Mouse (Mus musculus): ENCODE results near the gene Apod. TPM values are rescaled to one million over a fixed set of nuclear protein-coding genes. Genes with fewer than 3 reads are reported as not detected.

Apod gene
- polyA plus RNA-seq, 1 experiment from 2014 or later, result 13.5 TPM

DNA sequence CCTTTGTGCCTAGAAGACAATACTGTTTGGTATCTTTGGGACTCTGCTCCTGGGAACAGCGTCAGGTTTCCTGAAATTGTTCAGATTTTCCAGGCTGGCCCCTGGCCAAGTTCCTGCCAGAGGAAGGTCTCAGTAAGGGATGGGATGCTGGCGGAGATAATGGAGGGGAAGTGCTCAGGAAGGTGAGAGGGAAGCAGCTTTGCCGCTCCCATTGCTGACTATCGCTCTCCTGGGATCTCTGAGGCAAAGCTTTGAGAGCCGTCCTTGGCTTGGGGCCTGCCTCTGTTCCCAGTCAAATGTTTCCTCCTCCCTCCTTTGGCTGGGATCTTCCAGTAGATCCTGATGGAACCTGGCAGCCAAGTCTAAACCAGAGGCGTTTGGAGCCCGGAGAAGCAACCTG lies 38.1 kb downstream of the Apod start:
- Histone ChIP-seq H3K9ac (replicated peaks; ENCODE audit: low read length) (no peak overlapping the region), H3K27me3 (ENCODE audit: control insufficient read depth, insufficient read depth, low read length) (no peaks in the 10 kb centered on the region), H3K4me3 (ENCODE audit: low read depth, low read length) (no peak overlapping the region), H3K27ac (replicated peaks; ENCODE audit: low read depth, low read length) (no peak overlapping the region), H3K4me2 (ENCODE audit: low read depth, low read length) (no peak overlapping the region), H3K9me3 (replicated peaks; ENCODE audit: control insufficient read depth, low read length) (no peaks in the 10 kb centered on the region), H3K4me1 (ENCODE audit: control insufficient read depth, insufficient read depth, low read length) (no peaks in the 10 kb centered on the region), H3K36me3 (replicated peaks; ENCODE audit: control insufficient read depth, insufficient read depth, low read depth, low read length) (no peaks in the 10 kb centered on the region)
- WGBS, result 66% methylated on average over 7 of the region's 7 CpGs
- DNase-seq (ENCODE audit: low spot score), result peak; percentile 15
- ATAC-seq (replicated peaks; ENCODE audit: insufficient number of reproducible peaks, low FRiP score, low TSS enrichment, low read depth), result no peak

DNA sequence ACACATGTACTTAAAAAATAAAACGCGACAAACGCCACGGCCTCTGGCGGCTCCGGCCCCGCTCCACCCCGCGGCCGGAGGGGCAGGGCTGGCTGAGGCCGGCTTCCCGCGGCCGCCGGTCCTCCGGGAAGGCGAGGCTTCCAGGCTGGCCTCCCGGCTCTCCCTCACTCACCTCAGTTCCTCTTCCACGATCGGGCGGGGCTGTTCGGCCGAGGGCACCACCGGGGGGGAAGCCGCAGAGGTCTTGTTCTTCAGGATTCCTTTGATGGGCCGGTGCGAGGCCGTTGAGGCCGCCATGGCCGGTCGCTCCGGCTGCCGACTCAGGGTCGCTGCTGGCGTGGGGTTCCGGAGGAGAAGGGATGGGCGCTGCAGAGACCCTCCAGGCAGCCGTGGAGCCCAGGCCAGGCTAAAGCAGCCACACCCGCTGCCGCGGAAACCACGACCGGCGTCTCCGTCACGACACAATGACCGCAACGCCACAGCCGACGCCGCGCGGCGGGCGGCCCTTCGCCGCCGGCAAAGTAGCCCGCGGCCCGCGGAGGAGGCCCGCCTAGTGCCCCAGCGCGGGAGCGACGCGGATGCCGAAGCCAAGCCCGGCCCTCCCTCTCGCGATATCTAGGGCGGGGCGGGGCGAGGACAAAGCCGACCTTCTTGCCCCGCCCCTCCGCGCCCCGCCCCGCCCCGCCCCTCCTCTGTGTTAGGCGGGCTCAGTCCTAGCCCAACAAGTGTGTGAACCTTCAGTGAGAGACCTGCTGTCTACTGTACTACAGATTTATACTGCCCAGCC lies 39.7 kb downstream of the Apod start, which contains the start of gene Ppp1r2:
Ppp1r2 (minus strand) TSS at position 604 of the 787 bp plus-strand sequence.
- no peaks in the 10 kb centered on the region for H3K36me3 ChIP-seq (replicated peaks; ENCODE audit: control insufficient read depth, insufficient read depth, low read depth, low read length)
- peak within 1 kb of the TSS; percentile 32 for H3K4me2 ChIP-seq (ENCODE audit: low read depth, low read length)
- peak within 1 kb of the TSS; percentile 91 for H3K4me3 ChIP-seq (ENCODE audit: low read depth, low read length)
- WGBS, result under 1% methylated on average over 82 of the region's 83 CpGs
- H3K27me3 ChIP-seq (ENCODE audit: control insufficient read depth, insufficient read depth, low read length), result no peaks in the 10 kb centered on the region
- no peaks in the 10 kb centered on the region for H3K9me3 ChIP-seq (replicated peaks; ENCODE audit: control insufficient read depth, low read length)
- DNase-seq (ENCODE audit: low spot score), result peak; percentile 94
- H3K27ac ChIP-seq (replicated peaks; ENCODE audit: low read depth, low read length), result peak within 1 kb of the TSS; percentile 91
- H3K9ac ChIP-seq (replicated peaks; ENCODE audit: low read length), result peak within 1 kb of the TSS; percentile 94
- ATAC-seq (replicated peaks; ENCODE audit: insufficient number of reproducible peaks, low FRiP score, low TSS enrichment, low read depth), result peak; percentile 98
- no peaks in the 10 kb centered on the region for H3K4me1 ChIP-seq (ENCODE audit: control insufficient read depth, insufficient read depth, low read length)

DNA sequence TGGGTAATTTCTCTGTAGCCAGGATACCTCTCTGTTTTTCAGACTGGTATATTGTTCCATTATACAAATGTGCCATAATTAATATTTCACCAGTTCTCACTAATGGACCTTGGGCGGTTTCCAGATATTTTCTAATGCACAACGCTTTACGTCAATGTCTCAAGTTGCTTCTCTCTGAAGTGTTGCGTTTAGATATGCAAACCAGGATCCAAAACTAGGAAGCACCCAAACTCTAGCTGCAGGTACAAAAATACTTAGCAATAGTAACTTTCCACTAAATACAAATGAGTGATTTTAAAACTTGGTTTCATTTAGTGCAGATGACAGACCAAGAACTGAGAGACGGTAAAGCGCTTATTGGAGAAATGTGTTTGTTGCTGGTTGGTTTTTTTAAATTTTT lies 40.5 kb downstream of the Apod start:
- 8% methylated on average over 6 of the region's 6 CpGs for WGBS
- H3K4me3 ChIP-seq (ENCODE audit: low read depth, low read length), result peak overlapping the region; percentile 91
- ATAC-seq (replicated peaks; ENCODE audit: insufficient number of reproducible peaks, low FRiP score, low TSS enrichment, low read depth) (no peak), DNase-seq (ENCODE audit: low spot score) (peak; percentile 9)
- no peak overlapping the region for H3K27ac ChIP-seq (replicated peaks; ENCODE audit: low read depth, low read length)
- H3K9me3 ChIP-seq (replicated peaks; ENCODE audit: control insufficient read depth, low read length), result no peaks in the 10 kb centered on the region
- H3K4me2 ChIP-seq (ENCODE audit: low read depth, low read length), result peak overlapping the region; percentile 32
- peak overlapping the region; percentile 94 for H3K9ac ChIP-seq (replicated peaks; ENCODE audit: low read length)
- H3K27me3 ChIP-seq (ENCODE audit: control insufficient read depth, insufficient read depth, low read length), result no peaks in the 10 kb centered on the region
- H3K36me3 ChIP-seq (replicated peaks; ENCODE audit: control insufficient read depth, insufficient read depth, low read depth, low read length), result no peaks in the 10 kb centered on the region
- no peaks in the 10 kb centered on the region for H3K4me1 ChIP-seq (ENCODE audit: control insufficient read depth, insufficient read depth, low read length)

DNA sequence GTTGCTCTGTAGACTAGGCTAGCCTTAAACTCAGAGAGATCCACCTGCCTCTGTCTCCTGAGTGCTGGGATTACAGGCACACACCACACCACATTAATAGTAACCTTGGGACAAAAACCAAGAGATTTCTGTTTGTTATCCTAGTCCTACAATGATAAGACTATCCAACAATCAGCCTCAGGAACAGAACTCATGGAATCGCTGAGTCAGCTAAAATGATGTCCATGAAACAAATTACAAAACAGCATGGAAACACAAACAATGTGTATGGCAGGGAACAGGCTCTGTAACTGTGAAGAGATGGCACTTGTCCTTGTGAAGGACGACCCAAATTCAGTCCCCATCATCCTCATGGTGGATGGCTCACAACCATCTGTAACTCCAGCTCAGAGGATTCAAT lies 47.9 kb downstream of the Apod start:
- no peak for DNase-seq (ENCODE audit: low spot score)
- Histone ChIP-seq H3K27ac (replicated peaks; ENCODE audit: low read depth, low read length) (no peak overlapping the region), H3K4me1 (ENCODE audit: control insufficient read depth, insufficient read depth, low read length) (no peaks in the 10 kb centered on the region), H3K36me3 (replicated peaks; ENCODE audit: control insufficient read depth, insufficient read depth, low read depth, low read length) (no peaks in the 10 kb centered on the region; the same call in 1 of the 2 replicates), H3K4me2 (ENCODE audit: low read depth, low read length) (no peak overlapping the region), H3K9me3 (replicated peaks; ENCODE audit: control insufficient read depth, low read length) (no peaks in the 10 kb centered on the region), H3K4me3 (ENCODE audit: low read depth, low read length) (no peak overlapping the region), H3K27me3 (ENCODE audit: control insufficient read depth, insufficient read depth, low read length) (no peaks in the 10 kb centered on the region), H3K9ac (replicated peaks; ENCODE audit: low read length) (no peak overlapping the region)
- WGBS, result 84% methylated on average over 2 of the region's 2 CpGs
- no peak for ATAC-seq (replicated peaks; ENCODE audit: insufficient number of reproducible peaks, low FRiP score, low TSS enrichment, low read depth)

DNA sequence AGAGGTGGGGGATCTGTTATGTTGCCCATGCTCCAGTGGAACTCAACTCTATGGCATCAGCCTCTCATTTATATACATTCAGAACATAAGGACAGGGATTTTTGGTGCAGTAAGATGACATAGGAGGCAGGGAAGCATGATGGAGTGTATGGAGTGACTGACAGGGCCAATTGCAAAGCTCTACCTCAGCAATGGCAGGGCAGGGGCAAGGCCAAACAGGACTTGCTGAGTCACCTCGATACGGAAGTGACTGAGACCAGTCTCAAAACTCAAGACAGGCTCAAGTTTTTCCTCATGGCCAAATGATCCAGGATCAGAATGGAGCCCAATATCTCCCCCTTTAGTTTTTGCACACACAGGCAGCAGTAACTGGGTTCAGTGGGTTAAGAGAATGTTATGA lies 58.5 kb downstream of the Apod start:
- Histone ChIP-seq H3K4me2 (ENCODE audit: low read depth, low read length) (no peak overlapping the region), H3K27me3 (ENCODE audit: control insufficient read depth, insufficient read depth, low read length) (no peaks in the 10 kb centered on the region), H3K4me1 (ENCODE audit: control insufficient read depth, insufficient read depth, low read length) (no peaks in the 10 kb centered on the region), H3K9ac (replicated peaks; ENCODE audit: low read length) (no peak overlapping the region), H3K4me3 (ENCODE audit: low read depth, low read length) (no peak overlapping the region), H3K27ac (replicated peaks; ENCODE audit: low read depth, low read length) (no peak overlapping the region), H3K9me3 (replicated peaks; ENCODE audit: control insufficient read depth, low read length) (no peaks in the 10 kb centered on the region), H3K36me3 (replicated peaks; ENCODE audit: control insufficient read depth, insufficient read depth, low read depth, low read length) (no peaks in the 10 kb centered on the region)
- WGBS, result 89% methylated on average over 2 of the region's 2 CpGs
- ATAC-seq (replicated peaks; ENCODE audit: insufficient number of reproducible peaks, low FRiP score, low TSS enrichment, low read depth) (no peak), DNase-seq (ENCODE audit: low spot score) (no peak)

DNA sequence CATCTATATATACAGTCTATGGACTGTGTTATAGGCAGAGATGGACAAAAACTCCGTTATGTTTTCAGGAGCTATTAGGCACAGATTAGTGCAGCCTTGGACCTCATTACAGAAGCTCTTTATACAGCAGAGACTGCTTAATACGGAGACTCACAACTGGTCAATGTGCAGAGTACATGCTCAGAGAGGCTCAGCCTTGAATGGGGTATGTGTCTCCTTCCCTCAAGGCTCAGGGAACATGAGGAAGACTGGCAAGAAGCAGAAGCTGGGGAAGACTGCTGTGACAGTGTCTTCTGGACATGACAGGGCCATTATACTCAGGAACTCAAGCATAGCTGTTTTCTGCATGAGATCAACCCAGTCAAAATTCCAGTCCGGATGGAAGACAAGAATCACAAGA lies 58.9 kb downstream of the Apod start:
- Histone ChIP-seq H3K27ac (replicated peaks; ENCODE audit: low read depth, low read length) (no peak overlapping the region), H3K9me3 (replicated peaks; ENCODE audit: control insufficient read depth, low read length) (no peaks in the 10 kb centered on the region), H3K9ac (replicated peaks; ENCODE audit: low read length) (no peak overlapping the region), H3K4me1 (ENCODE audit: control insufficient read depth, insufficient read depth, low read length) (no peaks in the 10 kb centered on the region), H3K27me3 (ENCODE audit: control insufficient read depth, insufficient read depth, low read length) (no peaks in the 10 kb centered on the region), H3K4me2 (ENCODE audit: low read depth, low read length) (no peak overlapping the region), H3K4me3 (ENCODE audit: low read depth, low read length) (no peak overlapping the region), H3K36me3 (replicated peaks; ENCODE audit: control insufficient read depth, insufficient read depth, low read depth, low read length) (no peaks in the 10 kb centered on the region)
- ATAC-seq (replicated peaks; ENCODE audit: insufficient number of reproducible peaks, low FRiP score, low TSS enrichment, low read depth) (no peak), DNase-seq (ENCODE audit: low spot score) (no peak)
- 79% methylated on average over 3 of the region's 3 CpGs for WGBS

DNA sequence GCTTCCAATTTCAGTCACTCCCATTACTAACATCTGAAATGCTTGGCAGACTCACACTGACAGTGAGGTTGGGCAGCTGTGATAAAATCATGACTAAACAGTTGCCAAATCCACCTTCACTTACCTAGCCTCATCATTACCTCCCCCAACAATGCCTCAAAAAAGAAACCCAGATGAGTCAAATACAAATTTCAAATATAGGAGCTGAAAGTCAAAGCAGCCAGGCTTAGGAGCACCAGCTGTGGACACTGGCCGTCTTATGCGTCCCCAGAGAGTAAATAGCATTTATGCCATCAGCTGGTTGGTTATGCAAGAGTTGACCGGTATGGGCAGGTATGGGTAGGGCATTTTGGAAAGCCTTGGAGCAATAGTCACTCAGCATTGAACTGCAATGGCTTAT lies 65.2 kb downstream of the Apod start:
- DNase-seq (ENCODE audit: low spot score) (no peak), ATAC-seq (replicated peaks; ENCODE audit: insufficient number of reproducible peaks, low FRiP score, low TSS enrichment, low read depth) (no peak)
- Histone ChIP-seq H3K27ac (replicated peaks; ENCODE audit: low read depth, low read length) (no peak overlapping the region), H3K4me1 (ENCODE audit: control insufficient read depth, insufficient read depth, low read length) (no peaks in the 10 kb centered on the region), H3K4me2 (ENCODE audit: low read depth, low read length) (no peak overlapping the region), H3K36me3 (replicated peaks; ENCODE audit: control insufficient read depth, insufficient read depth, low read depth, low read length) (no peaks in the 10 kb centered on the region), H3K9me3 (replicated peaks; ENCODE audit: control insufficient read depth, low read length) (no peaks in the 10 kb centered on the region), H3K4me3 (ENCODE audit: low read depth, low read length) (no peak overlapping the region), H3K9ac (replicated peaks; ENCODE audit: low read length) (no peak overlapping the region), H3K27me3 (ENCODE audit: control insufficient read depth, insufficient read depth, low read length) (no peaks in the 10 kb centered on the region)
- 90% methylated on average over 3 of the region's 3 CpGs for WGBS

DNA sequence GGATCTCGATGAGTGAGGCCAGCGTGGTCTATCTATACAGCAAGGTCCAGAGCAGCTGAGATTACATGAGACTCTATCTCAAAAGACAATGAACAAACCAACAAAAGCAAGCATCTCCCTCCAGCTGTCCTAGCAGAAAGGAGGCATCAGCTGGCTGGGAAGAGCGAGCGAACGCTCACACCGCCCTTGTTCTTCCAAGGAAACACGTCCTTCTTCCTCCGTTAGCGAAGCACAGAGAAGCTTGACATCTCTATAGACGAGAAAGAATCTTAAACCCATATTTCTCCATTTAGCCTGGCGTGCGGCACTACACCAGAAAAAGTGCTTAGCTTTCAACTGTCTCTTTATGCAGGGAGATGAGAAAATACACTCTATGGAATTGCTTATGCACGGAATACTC lies 65.9 kb downstream of the Apod start:
- no peak overlapping the region for H3K4me2 ChIP-seq (ENCODE audit: low read depth, low read length)
- H3K27me3 ChIP-seq (ENCODE audit: control insufficient read depth, insufficient read depth, low read length), result no peaks in the 10 kb centered on the region
- H3K27ac ChIP-seq (replicated peaks; ENCODE audit: low read depth, low read length), result no peak overlapping the region
- no peak overlapping the region for H3K9ac ChIP-seq (replicated peaks; ENCODE audit: low read length)
- no peak overlapping the region for H3K4me3 ChIP-seq (ENCODE audit: low read depth, low read length)
- 90% methylated on average over 13 of the region's 13 CpGs for WGBS
- no peaks in the 10 kb centered on the region for H3K9me3 ChIP-seq (replicated peaks; ENCODE audit: control insufficient read depth, low read length)
- H3K36me3 ChIP-seq (replicated peaks; ENCODE audit: control insufficient read depth, insufficient read depth, low read depth, low read length), result no peaks in the 10 kb centered on the region
- DNase-seq (ENCODE audit: low spot score) (no peak), ATAC-seq (replicated peaks; ENCODE audit: insufficient number of reproducible peaks, low FRiP score, low TSS enrichment, low read depth) (no peak)
- H3K4me1 ChIP-seq (ENCODE audit: control insufficient read depth, insufficient read depth, low read length), result no peaks in the 10 kb centered on the region

Data from embryonic facial prominence, embryonic 11.5 days (tissue).